Mouse (Mus musculus) erythroblast, adult 5-6 weeks (primary cell): ENCODE measurements around the gene Clhc1. TPM values are rescaled to one million over a fixed set of nuclear protein-coding genes. Genes with fewer than 3 reads are reported as not detected.

Experiments used
- ATAC-seq: replicated peaks from 2 replicates; pipeline ENCODE4 v1.8.0; 2016; ENCODE audit warnings: moderate number of reproducible peaks, mild to moderate bottlenecking, moderate TSS enrichment, inconsistent platforms; ENCODE audit not compliant: poor library complexity, low FRiP score, severe bottlenecking
- total RNA-seq, 2 experiments: library from RNA; stranded (forward) in 1 of 2; stranded (reverse) in 1 of 2; fragments of 150-400 nt in 1 of 2; fragments of 200-764, 138-1000 nt in 1 of 2; gene quantifications; 2 replicates each; pipeline versions ENCODE4 v1.2.3 to v1.2.4; 2015 to 2017; ENCODE audit warnings: low replicate concordance in 2 of 2

The Clhc1 gene
- total RNA-seq, 2 experiments from 2014 or later: not detected

DNA sequence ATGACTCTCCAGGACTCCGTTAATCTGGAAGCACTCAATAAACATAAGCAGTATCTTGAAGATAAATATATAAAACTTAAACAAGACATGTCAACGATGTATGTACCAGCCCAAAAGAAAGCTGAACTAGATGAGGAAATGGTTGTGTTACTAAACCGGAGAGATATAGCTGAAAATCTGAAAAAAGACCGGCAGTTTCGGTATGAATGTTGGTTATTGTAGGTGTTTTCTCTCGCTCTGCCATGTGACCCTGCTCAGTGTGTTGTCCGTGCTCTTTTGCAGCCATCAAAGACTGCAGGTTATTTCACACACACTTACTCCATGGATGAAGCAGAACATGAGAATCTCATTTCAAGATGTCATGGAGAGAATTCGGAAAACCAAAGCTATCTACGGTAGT is 12.7 kb downstream of the Clhc1 start:
- ATAC-seq: no peak

DNA sequence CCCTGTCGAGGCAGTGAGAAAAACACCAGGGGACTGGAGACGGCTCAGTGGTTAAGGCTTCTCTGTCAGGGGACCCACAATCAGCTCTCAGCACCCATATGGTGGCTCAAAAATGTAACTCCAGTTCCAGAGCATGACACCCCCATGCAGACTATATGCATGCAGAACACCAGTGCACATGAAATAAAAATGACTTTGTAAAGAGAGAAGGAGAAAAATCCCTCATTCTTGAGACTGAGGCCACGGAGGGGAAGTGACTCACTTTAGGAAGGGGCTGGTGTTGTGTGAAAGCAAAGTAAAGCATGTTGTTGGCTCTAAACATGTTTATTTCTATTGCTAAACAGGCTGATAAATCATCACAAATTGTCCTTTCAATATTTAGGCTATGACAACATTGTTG is 13.2 kb downstream of the Clhc1 start:
- ATAC-seq: no peak

DNA sequence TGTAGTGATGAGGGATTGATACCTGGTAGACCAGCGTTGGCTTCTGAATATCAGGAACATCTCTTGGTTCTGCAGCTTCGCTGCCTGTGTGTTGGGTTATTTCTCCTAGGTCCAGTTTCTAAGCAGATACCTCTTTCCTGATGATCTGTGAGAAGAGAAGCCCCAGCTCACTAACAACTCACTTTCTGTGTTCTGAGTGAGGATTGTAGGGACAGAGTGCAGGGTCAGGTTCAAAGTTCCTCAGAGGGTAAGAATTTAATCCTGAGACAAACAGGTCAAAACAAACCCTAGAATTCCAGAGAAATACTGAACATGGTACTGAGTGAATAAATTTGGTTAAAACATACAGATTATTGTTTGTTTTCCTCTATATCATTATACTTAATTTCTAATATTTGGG is 15.7 kb downstream of the Clhc1 start:
- ATAC-seq: no peak

GRCm38 (mm10) chr11:29571536-29571935 is 23.8 kb downstream of the Clhc1 start:
- no peak for ATAC-seq

GRCm38 (mm10) chr11:29572656-29573055 is 24.9 kb downstream of the Clhc1 start:
- ATAC-seq: no peak

DNA sequence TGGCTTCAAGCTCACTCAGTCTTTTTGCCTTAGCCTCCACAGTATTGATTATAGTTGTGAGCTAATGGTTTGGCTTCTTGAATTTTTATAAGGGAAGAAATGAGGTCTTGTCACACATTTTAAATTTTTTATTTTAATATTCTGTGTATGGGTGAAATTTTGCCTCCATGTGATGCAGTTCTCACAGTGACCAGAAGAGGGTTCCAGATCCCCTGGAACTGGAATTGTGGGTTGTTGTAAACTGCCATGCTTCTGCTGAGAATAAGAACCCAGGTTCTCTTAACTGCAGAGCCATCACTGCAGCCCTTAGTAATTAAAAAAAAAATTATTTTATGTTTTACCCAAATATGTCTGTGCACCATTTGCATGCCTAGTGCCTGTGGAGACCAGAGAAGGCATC is 31.9 kb downstream of the Clhc1 start:
- no peak for ATAC-seq

GRCm38 (mm10) chr11:29595217-29595616 is 47.5 kb downstream of the Clhc1 start:
- ATAC-seq: no peak

DNA sequence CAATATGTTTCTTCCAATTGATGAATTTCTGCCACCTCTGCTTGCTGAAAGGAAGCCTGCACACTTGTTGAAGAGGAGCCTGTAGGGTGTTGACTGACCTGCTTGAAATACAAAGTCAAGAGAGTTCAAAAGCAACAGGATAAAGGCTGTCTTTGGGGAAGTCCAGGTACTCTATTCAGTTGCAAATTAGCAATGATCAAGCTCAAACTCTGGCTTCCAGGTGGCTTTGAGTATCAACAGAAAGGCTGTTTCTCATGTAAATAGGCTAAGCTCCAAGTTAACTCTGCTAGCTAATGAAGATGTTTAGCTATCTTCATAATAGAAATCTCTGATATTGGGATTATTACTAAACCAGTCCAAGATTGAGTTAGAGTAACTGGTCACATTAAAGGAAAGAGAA is 49.4 kb downstream of the Clhc1 start:
- no peak for ATAC-seq

DNA sequence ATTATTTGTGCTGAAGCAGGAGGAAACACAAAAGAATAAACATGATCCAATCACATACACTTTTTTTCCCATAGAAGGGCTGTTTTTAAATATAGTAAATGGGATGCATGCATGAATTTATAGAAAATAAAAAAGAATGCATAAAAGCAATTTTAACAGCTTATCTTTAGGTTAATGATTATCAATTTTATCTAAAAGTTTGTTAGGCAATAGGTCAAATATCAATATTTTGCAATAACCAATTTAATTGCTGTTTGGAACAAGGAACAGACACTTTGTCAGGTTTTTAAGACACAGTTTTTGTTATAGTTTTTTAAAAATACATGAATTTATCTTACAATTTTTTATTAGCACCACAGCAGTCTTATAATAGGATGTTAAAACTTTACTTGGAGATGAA is 51.2 kb downstream of the Clhc1 start:
- ATAC-seq: no peak

GRCm38 (mm10) chr11:29603581-29603980 is 55.8 kb downstream of the Clhc1 start:
- no peak for ATAC-seq

- ATAC-seq: no peak
Observed at GRCm38 (mm10) chr11:29607465-29607990, 59.8 kb downstream of the Clhc1 start.

- no peak for ATAC-seq
Observed at GRCm38 (mm10) chr11:29609756-29610468, 62.2 kb downstream of the Clhc1 start.

- no peak for ATAC-seq
Observed at GRCm38 (mm10) chr11:29612007-29612406, 64.3 kb downstream of the Clhc1 start.

- no peak for ATAC-seq
Observed at GRCm38 (mm10) chr11:29613185-29613735, 65.5 kb downstream of the Clhc1 start.

DNA sequence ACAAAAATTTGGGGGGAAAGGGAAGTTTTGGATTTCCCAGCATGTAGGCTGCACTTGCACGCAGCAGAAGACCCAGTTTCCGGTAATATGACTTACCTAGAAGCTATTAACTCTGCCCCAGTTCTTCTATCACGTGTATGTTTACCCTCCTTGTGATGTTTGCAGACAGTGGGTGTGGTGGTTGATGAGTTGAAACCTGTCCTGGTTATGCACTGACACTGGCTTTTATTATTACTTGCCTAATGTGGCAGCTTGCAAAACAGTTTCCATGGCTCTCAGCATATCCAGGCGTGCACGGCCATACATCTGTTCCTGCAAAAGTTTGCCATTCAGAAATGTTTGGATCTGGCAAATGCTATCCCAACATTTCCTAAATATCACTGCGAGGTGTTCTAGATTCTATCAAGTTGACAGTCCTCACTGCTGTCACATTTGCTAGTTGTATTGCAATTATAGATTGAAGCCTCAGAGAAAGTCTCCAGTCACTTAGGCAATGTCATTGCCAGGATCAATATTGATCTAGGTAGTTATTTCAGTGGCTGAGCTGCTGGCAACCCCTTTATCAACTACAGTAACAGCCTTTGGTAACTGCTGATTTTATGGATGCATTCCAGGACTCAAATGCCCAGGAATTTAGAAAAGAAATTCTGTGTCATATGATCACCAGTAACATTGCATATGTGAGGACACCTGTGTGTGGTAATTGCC is 66.6 kb downstream of the Clhc1 start:
- ATAC-seq: no peak

- ATAC-seq: no peak
Observed at GRCm38 (mm10) chr11:29622030-29622790, 74.5 kb downstream of the Clhc1 start.

DNA sequence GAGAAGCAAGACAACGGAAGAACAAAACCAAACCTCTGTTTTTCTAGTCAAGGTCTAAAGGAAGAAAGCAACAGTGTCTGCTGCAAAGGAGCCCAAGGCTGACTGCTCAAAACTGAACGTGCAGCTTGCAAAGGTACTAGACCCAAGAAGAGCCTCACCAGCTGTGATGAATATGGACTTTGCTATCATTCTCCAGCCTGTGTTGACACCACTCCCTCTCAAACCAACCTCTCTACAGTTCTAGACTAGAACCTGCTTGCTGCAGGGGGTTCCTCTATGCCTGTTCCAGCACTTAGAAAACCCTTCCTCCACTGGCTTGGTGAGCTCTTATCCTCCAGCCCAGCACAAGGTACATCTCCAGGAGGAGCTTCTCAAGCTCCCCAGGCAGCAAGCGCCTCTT is 75.6 kb downstream of the Clhc1 start:
- no peak for ATAC-seq

GRCm38 (mm10) chr11:29626541-29626940 is 78.8 kb downstream of the Clhc1 start:
- ATAC-seq: no peak

- ATAC-seq: no peak
Observed at GRCm38 (mm10) chr11:29627706-29628105, 80.0 kb downstream of the Clhc1 start.
